Comparison of ENCODE assay signal across 25 mouse cellular contexts in the genomic region with DNA sequence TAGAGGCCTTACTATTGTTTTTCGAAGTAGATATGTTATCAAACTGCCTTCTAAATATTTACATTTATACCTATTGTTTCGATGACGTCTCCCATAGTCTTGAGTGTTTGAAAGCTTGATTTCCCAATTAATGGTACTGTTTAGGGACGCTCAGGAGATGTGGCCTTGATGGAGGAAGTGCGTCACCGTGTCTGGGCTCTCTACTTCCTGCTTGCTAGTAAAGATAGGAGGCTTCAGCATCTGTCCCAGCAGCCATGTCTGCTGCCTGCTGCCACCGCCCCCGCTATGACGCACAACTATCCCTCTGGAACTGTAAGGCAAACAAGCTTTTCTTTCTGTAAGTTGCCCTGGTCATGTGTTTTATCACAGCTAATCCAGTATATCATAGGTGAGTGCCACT. TPM values are rescaled to one million over a fixed set of nuclear protein-coding genes. Genes with fewer than 3 reads are reported as not detected.
DNase-seq lines count a peak whose midpoint lies in the region; ATAC-seq and TF ChIP-seq lines count a peak whose summit lies in the region.
"Had no signal": no experiment of that assay in that cellular context is flagged by ENCODE, and none has a peak within 500 bp of the region (broad histone marks: within the 10 kb centered on the region; RNA-seq: fewer than 3 reads in every experiment).

No protein-coding gene starts in this region.

- H3K27me3 ChIP-seq in hindbrain, embryonic 10.5 days (ENCODE audit: insufficient read depth, poor library complexity, severe bottlenecking), result no peaks in the 10 kb centered on the region
- H3K27me3 ChIP-seq in hindbrain, postnatal 0 days (ENCODE audit: insufficient read depth, low read length), result no peaks in the 10 kb centered on the region
- no peaks in the 10 kb centered on the region for H3K27me3 ChIP-seq in spleen, adult 2 months (ENCODE audit: control insufficient read depth, insufficient read depth, low read length)
- H3K27me3 ChIP-seq: forebrain, embryonic 15.5 days; heart, embryonic 12.5 days; heart, embryonic 15.5 days had no signal

- peaks cover 47% of the 10 kb centered on the region for H3K4me1 ChIP-seq in hindbrain, embryonic 10.5 days (replicated peaks)
- peaks cover 3% of the 10 kb centered on the region; the same call in 1 of the 2 replicates for H3K4me1 ChIP-seq in hindbrain, postnatal 0 days (ENCODE audit: insufficient read depth, low read length)
- peaks cover 41% of the 10 kb centered on the region; the same call in 1 of the 2 replicates for H3K4me1 ChIP-seq in spleen, adult 2 months (ENCODE audit: control insufficient read depth, insufficient read depth, insufficient read length)

- H3K36me3 ChIP-seq in hindbrain, embryonic 10.5 days, result peaks cover 15% of the 10 kb centered on the region
- H3K36me3 ChIP-seq in hindbrain, postnatal 0 days (ENCODE audit: insufficient read depth, low read length), result no peaks in the 10 kb centered on the region
- H3K36me3 ChIP-seq in spleen, adult 2 months (ENCODE audit: control insufficient read depth, insufficient read depth, low read length), result no peaks in the 10 kb centered on the region
- H3K36me3 ChIP-seq: forebrain, embryonic 15.5 days; heart, embryonic 12.5 days; heart, embryonic 15.5 days had no signal

- 94% methylated on average over 9 of the region's 9 CpGs for WGBS in hindbrain, embryonic 10.5 days
- 94% methylated on average over 9 of the region's 9 CpGs for WGBS in hindbrain, postnatal 0 days
- 78% methylated on average over 9 of the region's 9 CpGs for WGBS in spleen, adult 2 months

- H3K9me3 ChIP-seq in hindbrain, embryonic 10.5 days, result peaks cover 6% of the 10 kb centered on the region
- no peaks in the 10 kb centered on the region for H3K9me3 ChIP-seq in hindbrain, postnatal 0 days (ENCODE audit: low read length)
- H3K9me3 ChIP-seq: forebrain, embryonic 15.5 days; heart, embryonic 15.5 days had no signal

- no peak for TF ChIP-seq POLR2A in spleen, adult 2 months (IDR thresholded peaks at IDR 0.05; ENCODE audit: low read depth, low read length)

- H3K4me2 ChIP-seq in hindbrain, postnatal 0 days (ENCODE audit: low read depth, low read length), result no peak overlapping the region
- H3K4me2 ChIP-seq: forebrain, embryonic 15.5 days; heart, embryonic 12.5 days; heart, embryonic 15.5 days; hindbrain, embryonic 14.5 days had no signal

- H3K9ac ChIP-seq in hindbrain, postnatal 0 days (replicated peaks; ENCODE audit: low read length), result no peak overlapping the region
- H3K9ac ChIP-seq: forebrain, embryonic 15.5 days; heart, embryonic 12.5 days; heart, embryonic 15.5 days; hindbrain, embryonic 14.5 days had no signal

- peak overlapping the region; percentile 96 for H3K27ac ChIP-seq in hindbrain, embryonic 10.5 days
- H3K27ac ChIP-seq in hindbrain, postnatal 0 days, result no peak overlapping the region
- H3K27ac ChIP-seq in spleen, adult 2 months (ENCODE audit: insufficient read depth, low read length), result peak overlapping the region; percentile 89
- H3K27ac ChIP-seq: forebrain, embryonic 15.5 days; heart, embryonic 15.5 days; hindbrain, embryonic 14.5 days had no signal

- H3K4me3 ChIP-seq in hindbrain, embryonic 10.5 days, result no peak overlapping the region
- H3K4me3 ChIP-seq in hindbrain, postnatal 0 days (ENCODE audit: low read length), result no peak overlapping the region
- no peak overlapping the region for H3K4me3 ChIP-seq in spleen, adult 2 months (ENCODE audit: extremely low read depth, insufficient read depth, insufficient read length)
- H3K4me3 ChIP-seq: forebrain, embryonic 15.5 days; heart, embryonic 12.5 days; heart, embryonic 15.5 days had no signal

- no peak for DNase-seq in hindbrain, embryonic 10.5 days (ENCODE audit: low spot score)
- DNase-seq in hindbrain, postnatal 0 days (ENCODE audit: low spot score), result no peak
- DNase-seq in spleen, adult 2 months (ENCODE audit: low read depth in 1 of 2, low spot score in 2 of 2), result no peak
- no peak for DNase-seq in spleen, postnatal 14 days (ENCODE audit: low spot score in 2 of 2)
- DNase-seq in thymus, postnatal 36 days, result no peak
- no peak for DNase-seq in frontal cortex, postnatal 10 days (ENCODE audit: low spot score in 2 of 2)
- DNase-seq: adrenal gland, adult 2 months; adrenal gland, postnatal 14 days; cerebellum, adult 11 months; cerebellum, adult 2 months; cerebellum, adult 9-11 months; cerebellum, postnatal 25 days; embryo, embryonic 11 days; gastrocnemius, postnatal 10 days; gastrocnemius, postnatal 36 days; heart, adult 11 months; heart, postnatal 10 days; heart, postnatal 36 days had no signal

- ATAC-seq in hindbrain, postnatal 0 days, result no peak
- ATAC-seq in granulocyte monocyte progenitor cell, adult 5-6 weeks (replicated peaks; ENCODE audit: poor library complexity, severe bottlenecking), result peak; percentile 43
- peak; percentile 59 for ATAC-seq in megakaryocyte progenitor cell, adult 5-6 weeks (replicated peaks; ENCODE audit: poor library complexity)
- ATAC-seq: CD4-positive, CD25-positive, alpha-beta regulatory T cell, adult 4 months; forebrain, embryonic 15.5 days had no signal

- TF ChIP-seq CTCF in hindbrain, postnatal 0 days (IDR thresholded peaks at IDR 0.05; ENCODE audit: low read depth), result no peak
- no peak for TF ChIP-seq CTCF in spleen, adult 2 months (IDR thresholded peaks at IDR 0.05; ENCODE audit: extremely low read depth, insufficient read depth, insufficient read length, insufficient replicate concordance)

RNA-seq across cellular contexts. Expression of a gene that starts 27.0 kb away (rescaled TPM):
- 5.2 and 5.5 TPM in 2 replicates for polyA plus RNA-seq in hindbrain, embryonic 10.5 days (2016; fragmentation: Nextera tagmentation; extraction: Ambion mirVana)
- 23.3 and 24.0 TPM in 2 replicates for total RNA-seq in hindbrain, postnatal 0 days (2014; rRNA removed)
- polyA plus RNA-seq in hindbrain, postnatal 0 days (2015; fragmentation: Nextera tagmentation; extraction: Ambion mirVana), result 4.6 and 6.0 TPM in 2 replicates
- 39.2 and 133 TPM in 2 replicates for polyA plus RNA-seq in spleen, adult 2 months (2012; rRNA removed)
- 18.2 and 19.0 TPM in 2 replicates for total RNA-seq in granulocyte monocyte progenitor cell, adult 5-6 weeks (2014; fragmentation: Nextera tagmentation)
- 6.1 TPM in 2 replicates for total RNA-seq in granulocyte monocyte progenitor cell, adult 5-6 weeks (2017)
- 14.1 and 18.1 TPM in 2 replicates for total RNA-seq in megakaryocyte progenitor cell, adult 5-6 weeks (2015)
- 8.4 and 8.5 TPM in 2 replicates for total RNA-seq in megakaryocyte progenitor cell, adult 5-6 weeks (2017)
